Mouse (Mus musculus) cortical plate, adult 2 months (tissue): ENCODE measurements around the gene Pid1.

ENCODE experiments used
- CTCF ChIP-seq: fragments of 200-500 bp; IDR thresholded peaks from 2 replicates; pipeline ENCODE4 v1.5.1; 2011; ENCODE audit warnings: mild to moderate bottlenecking, control low read depth, low read length; ENCODE audit not compliant: insufficient read depth; ENCODE audit errors: extremely low read depth
- POLR2A ChIP-seq: fragments of 200-500 bp; IDR thresholded peaks from 2 replicates; pipeline ENCODE4 v1.6.1; 2011; ENCODE audit warnings: mild to moderate bottlenecking, low read length, control low read depth; ENCODE audit not compliant: insufficient read depth; ENCODE audit errors: extremely low read depth

GRCm38 (mm10) chr1:84382064-84382463 is 18.1 kb upstream of the Pid1 start:
- TF ChIP-seq CTCF: no peak
- TF ChIP-seq POLR2A: no peak
